23 mouse cellular contexts compared by ENCODE assay signal in genomic region chr9:27240926-27241325, GRCm38 (mm10). TPM values are rescaled to one million over a fixed set of nuclear protein-coding genes. Genes with fewer than 3 reads are reported as not detected.
DNase-seq lines count a peak whose midpoint lies in the region; TF ChIP-seq lines count a peak whose summit lies in the region.
"Had no signal": no experiment of that assay in that cellular context is flagged by ENCODE, and none has a peak within 500 bp of the region (broad histone marks: within the 10 kb centered on the region; RNA-seq: fewer than 3 reads in every experiment).

No protein-coding gene starts in this region.

- no peak overlapping the region for H3K4me2 ChIP-seq in CH12.LX (ENCODE audit: insufficient read depth, low read depth, poor library complexity, severe bottlenecking)
- H3K4me2 ChIP-seq: embryonic facial prominence, embryonic 13.5 days; forebrain, embryonic 12.5 days; forebrain, embryonic 15.5 days; heart, embryonic 13.5 days; hindbrain, embryonic 12.5 days; hindbrain, embryonic 15.5 days; kidney, embryonic 15.5 days had no signal

- H3K4me1 ChIP-seq in CH12.LX (ENCODE audit: control insufficient read depth in 1 of 2, insufficient read depth in 2 of 2), result peaks cover 10 to 48% of the 10 kb centered on the region in 2 experiments
- H3K4me1 ChIP-seq: embryonic facial prominence, embryonic 10.5 days; embryonic facial prominence, embryonic 13.5 days; forebrain, embryonic 12.5 days; forebrain, embryonic 15.5 days; heart, embryonic 10.5 days; heart, embryonic 13.5 days; hindbrain, embryonic 12.5 days; hindbrain, embryonic 15.5 days; kidney, embryonic 15.5 days had no signal

- in situ Hi-C loops in CH12.LX (cut with MboI; ENCODE audit: low pct_ligation_motif_present, low pct_unique_long_range_greater_than_20kb, low sequenced_read_pairs), result no loop called here

- H3K27me3 ChIP-seq in CH12.LX (replicated peaks), result no peaks in the 10 kb centered on the region
- H3K27me3 ChIP-seq: embryonic facial prominence, embryonic 13.5 days; forebrain, embryonic 12.5 days; forebrain, embryonic 15.5 days; hindbrain, embryonic 12.5 days; hindbrain, embryonic 15.5 days; kidney, embryonic 15.5 days had no signal

- H3K27ac ChIP-seq in CH12.LX (ENCODE audit: insufficient read depth, low read depth), result no peak overlapping the region
- H3K27ac ChIP-seq: embryonic facial prominence, embryonic 10.5 days; embryonic facial prominence, embryonic 13.5 days; forebrain, embryonic 12.5 days; forebrain, embryonic 15.5 days; heart, adult 2 months; heart, embryonic 10.5 days; heart, embryonic 13.5 days; hindbrain, embryonic 12.5 days; hindbrain, embryonic 15.5 days; kidney, embryonic 15.5 days had no signal

- no peaks in the 10 kb centered on the region for H3K36me3 ChIP-seq in CH12.LX (replicated peaks in 1 of 2; ENCODE audit: control insufficient read depth in 1 of 2, insufficient read depth in 1 of 2, low read length in 1 of 2)
- H3K36me3 ChIP-seq: embryonic facial prominence, embryonic 10.5 days; embryonic facial prominence, embryonic 13.5 days; forebrain, embryonic 12.5 days; forebrain, embryonic 15.5 days; G1E; heart, embryonic 10.5 days; heart, embryonic 13.5 days; hindbrain, embryonic 12.5 days; hindbrain, embryonic 15.5 days; kidney, embryonic 15.5 days had no signal

- no peaks in the 10 kb centered on the region for H3K9me3 ChIP-seq in CH12.LX (replicated peaks; ENCODE audit: low read length)
- H3K9me3 ChIP-seq: embryonic facial prominence, embryonic 10.5 days; embryonic facial prominence, embryonic 13.5 days; forebrain, embryonic 12.5 days; forebrain, embryonic 15.5 days; G1E; heart, embryonic 10.5 days; heart, embryonic 13.5 days; hindbrain, embryonic 12.5 days; hindbrain, embryonic 15.5 days; kidney, embryonic 15.5 days had no signal

- no peak overlapping the region for H3K9ac ChIP-seq in CH12.LX (ENCODE audit: insufficient read depth, low read depth)
- H3K9ac ChIP-seq: embryonic facial prominence, embryonic 13.5 days; forebrain, embryonic 12.5 days; forebrain, embryonic 15.5 days; heart, embryonic 13.5 days; hindbrain, embryonic 12.5 days; hindbrain, embryonic 15.5 days; kidney, embryonic 15.5 days had no signal

- dilution Hi-C loops in CH12.LX (cut with MboI; ENCODE audit: extremely low pct_ligation_motif_present, extremely low pct_unique_long_range_greater_than_20kb, low sequenced_read_pairs), result no loop called here

- TF ChIP-seq RAD21 in CH12.LX (IDR thresholded peaks at IDR 0.05; ENCODE audit: low read depth, low read length), result no peak

- no peak for TF ChIP-seq POLR2A in CH12.LX (IDR thresholded peaks at IDR 0.05; ENCODE audit: low read depth, low read length)

- peak; percentile 22 for DNase-seq in cerebellum, adult 11-12 months
- DNase-seq in cerebellum, adult 8-10 months, result no peak
- DNase-seq in cerebellum, adult 9-10 months, result peak; percentile 49
- DNase-seq in cerebellum, postnatal 10 days, result no peak
- DNase-seq in CH12.LX (ENCODE audit: extremely low read depth), result no peak
- DNase-seq in T-cell, adult 2 months (ENCODE audit: low spot score), result no peak
- DNase-seq: adrenal gland, adult 2 months; adrenal gland, postnatal 14 days; gastrocnemius, postnatal 25 days; heart, adult 2 months; heart, postnatal 14 days; kidney, adult 2 months had no signal

- no peak; the same call in 1 of the 2 replicates for TF ChIP-seq EP300 in CH12.LX (IDR thresholded peaks at IDR 0.05; ENCODE audit: low read length)

- H3K79me2 ChIP-seq in CH12.LX (replicated peaks; ENCODE audit: control insufficient read depth, extremely low read depth, insufficient read depth, poor library complexity, severe bottlenecking), result no peaks in the 10 kb centered on the region

- TF ChIP-seq CTCF in CH12.LX (conservative IDR thresholded peaks at IDR 0.05 in 1 of 2, IDR thresholded peaks at IDR 0.05 in 1 of 2; ENCODE audit: low read depth in 2 of 2, low read length in 2 of 2), result no peak

- no peak overlapping the region for H3K4me3 ChIP-seq in CH12.LX (replicated peaks in 1 of 3; ENCODE audit: low read depth in 2 of 3, low read length in 2 of 3, poor library complexity in 1 of 3)
- H3K4me3 ChIP-seq: embryonic facial prominence, embryonic 10.5 days; embryonic facial prominence, embryonic 13.5 days; erythroblast, embryonic 14.5 days; forebrain, embryonic 12.5 days; forebrain, embryonic 15.5 days; heart, adult 2 months; heart, embryonic 10.5 days; heart, embryonic 13.5 days; hindbrain, embryonic 12.5 days; hindbrain, embryonic 15.5 days; kidney, embryonic 15.5 days had no signal

TF ChIP-seq in CH12.LX, 34 proteins besides CTCF, POLR2A, EP300 and RAD21:
- 0 out of 2 replicates have a peak, but pooled peaks have one; percentile 37 for TF ChIP-seq TBP (conservative IDR thresholded peaks at IDR 0.05; ENCODE audit: low read depth, low read length)
- no peak for TF ChIP-seq ZMIZ1 (IDR thresholded peaks at IDR 0.05; ENCODE audit: low read depth, low read length)

RNA-seq across cellular contexts. Expression of gene Igsf9b, which starts 58.1 kb away (rescaled TPM):
- 7.4 and 12.4 TPM in 2 replicates for total RNA-seq in CH12.LX (2012; rRNA removed)
- 1.8 and 2.0 TPM in 2 replicates for total RNA-seq in CH12.LX (2014; rRNA removed)
- 4.5 and 5.2 TPM in 2 replicates for polyA plus RNA-seq in CH12.LX (2012; ENCODE audit: insufficient read length, low read depth)
- polyA plus RNA-seq: erythroblast, embryonic 14.5 days; G1E had no signal

Comparison
In these comparisons a context has a peak if more than half of its experiments do, and no peak if none do; other contexts are left out.
1. DNase-seq: peak in cerebellum, adult 11-12 months (single experiment) and cerebellum, adult 9-10 months (single experiment); none in cerebellum, adult 8-10 months (single experiment), cerebellum, postnatal 10 days (0 of 2), CH12.LX (single experiment) and T-cell, adult 2 months (single experiment).